Mouse (Mus musculus) spleen, postnatal 4 days (tissue): Measurements from ENCODE around the gene Tmco5.
"Not testable (repeated sequence)": the region's sequence is repeated elsewhere in the genome, so short reads cannot be mapped to it uniquely, and the experiment has no call there.

ENCODE experiments used
- DNase-seq, 2 experiments: peaks; one replicate each; pipeline ENCODE4 v3.0.0; 2022; ENCODE audit warnings: low spot score in 2 of 2

Gene Tmco5

DNA sequence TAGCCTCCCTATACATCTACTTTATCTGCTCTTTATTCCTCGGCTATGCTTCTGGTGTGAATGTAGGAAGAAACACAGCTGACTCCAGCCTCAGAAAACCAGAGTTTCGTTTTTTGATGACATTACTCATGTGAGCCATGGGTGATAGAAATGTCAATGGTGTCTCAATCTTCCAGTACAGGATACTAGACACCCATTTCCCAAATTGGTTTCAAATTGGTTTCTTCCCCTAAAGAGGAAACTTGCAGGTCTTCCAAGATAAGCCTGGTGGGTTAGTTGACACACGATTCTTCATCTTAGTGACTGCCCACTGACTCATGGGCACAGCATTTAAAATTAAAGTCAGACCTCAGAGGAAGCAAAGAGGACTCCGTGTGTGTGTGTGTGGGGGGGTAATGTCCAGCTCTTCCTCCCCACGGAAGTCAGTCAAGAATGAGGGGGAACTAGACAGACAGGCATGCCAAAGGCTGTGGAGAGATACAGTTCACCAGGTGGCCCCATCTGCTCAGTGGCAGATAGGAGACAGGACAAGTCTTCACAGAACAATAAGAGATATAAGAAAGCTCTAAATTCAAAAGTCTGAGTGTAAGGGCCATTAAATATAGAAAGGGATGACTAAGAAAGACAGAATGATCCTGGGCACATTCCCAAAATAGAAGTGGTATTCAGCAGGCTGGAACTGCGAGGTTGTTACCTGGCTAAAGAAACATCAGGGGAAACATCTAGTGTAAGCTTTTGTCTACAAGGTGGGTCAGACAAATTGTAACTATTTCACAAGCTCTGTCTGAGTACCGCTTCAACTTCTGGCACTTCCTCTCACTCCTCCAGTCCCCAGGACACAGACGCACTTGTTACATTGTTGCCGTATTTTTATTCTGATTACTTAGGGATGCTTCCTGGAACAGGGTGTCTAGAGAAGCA, 44.3 kb downstream of the Tmco5 start:
- no peak for DNase-seq

DNA sequence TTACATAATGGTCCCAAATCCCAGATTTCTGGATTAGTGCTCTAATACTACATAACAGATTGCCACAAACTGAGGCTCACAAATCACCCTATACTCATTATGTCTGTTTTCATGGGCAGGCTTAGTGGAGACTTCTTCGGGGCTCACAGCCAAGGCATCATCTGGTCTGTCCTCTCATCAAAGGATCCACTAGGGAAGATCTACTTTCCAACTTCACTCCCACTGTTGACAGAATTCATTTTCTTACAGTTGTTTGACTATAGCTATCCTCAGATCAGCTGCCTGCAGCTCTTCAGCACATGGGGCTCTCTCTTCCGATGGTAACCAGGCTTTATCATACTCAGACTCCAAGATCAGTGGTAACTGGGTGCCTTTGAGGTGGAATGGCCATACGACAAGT, 45.2 kb downstream of the Tmco5 start:
- no peak for DNase-seq

DNA sequence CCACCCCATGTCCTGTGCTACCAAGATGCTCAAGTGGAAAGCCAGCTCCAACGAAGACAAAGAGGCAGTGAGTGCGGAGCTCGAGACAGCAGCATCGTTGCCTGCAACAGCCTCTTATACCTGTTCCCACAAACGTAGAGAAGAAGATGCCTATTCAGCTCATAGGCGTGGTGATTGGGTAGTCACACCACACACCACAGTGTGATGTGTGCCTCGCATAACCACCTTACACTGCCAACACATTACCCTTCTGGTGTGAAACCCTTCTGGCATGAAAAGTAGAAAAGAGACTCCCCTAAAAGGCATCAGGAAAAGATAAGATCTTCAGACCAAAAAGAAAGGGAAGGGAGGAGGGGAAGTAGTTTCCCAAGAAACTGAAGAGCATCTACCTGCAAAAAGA, 45.8 kb downstream of the Tmco5 start:
- no peak for DNase-seq

DNA sequence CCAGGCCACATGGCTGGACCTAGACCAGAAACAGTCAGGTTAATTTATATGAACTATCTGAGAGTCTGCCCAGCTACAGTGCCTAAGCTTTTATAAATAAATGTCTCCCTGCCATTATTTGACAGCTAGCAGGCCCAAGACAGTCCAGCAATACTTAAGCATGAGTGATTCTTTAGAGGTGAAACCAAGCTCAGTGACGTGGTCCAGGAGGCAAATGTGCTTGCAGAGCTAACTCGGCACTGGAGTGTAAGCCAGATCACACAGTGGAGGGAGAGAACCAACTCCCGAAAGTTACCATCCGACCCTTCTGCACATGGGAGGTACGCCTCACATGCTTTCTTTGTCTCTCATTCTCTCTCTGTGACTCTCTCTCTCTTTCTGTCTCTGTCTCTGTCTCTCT, 46.7 kb downstream of the Tmco5 start:
- no peak for DNase-seq

DNA sequence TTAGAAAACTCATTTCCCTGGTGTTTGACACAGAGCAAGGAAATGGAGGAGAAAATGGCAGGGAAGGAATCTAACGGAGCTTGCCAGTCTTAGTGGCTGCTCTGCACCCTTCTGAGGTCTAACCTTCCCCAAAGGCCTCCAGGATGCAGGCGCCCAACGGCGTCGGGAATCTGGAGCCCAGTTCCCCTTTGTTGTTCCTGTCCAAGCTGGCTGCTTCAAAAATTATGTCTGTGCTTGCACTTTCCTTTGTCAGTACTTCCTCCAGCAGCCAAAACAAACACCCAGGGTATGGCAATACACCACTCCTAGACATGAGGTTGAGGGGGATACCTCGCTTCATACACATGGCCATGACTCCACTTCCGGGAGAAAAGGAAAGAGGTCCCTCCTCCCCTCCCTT, 53.7 kb downstream of the Tmco5 start:
- no peak for DNase-seq

DNA sequence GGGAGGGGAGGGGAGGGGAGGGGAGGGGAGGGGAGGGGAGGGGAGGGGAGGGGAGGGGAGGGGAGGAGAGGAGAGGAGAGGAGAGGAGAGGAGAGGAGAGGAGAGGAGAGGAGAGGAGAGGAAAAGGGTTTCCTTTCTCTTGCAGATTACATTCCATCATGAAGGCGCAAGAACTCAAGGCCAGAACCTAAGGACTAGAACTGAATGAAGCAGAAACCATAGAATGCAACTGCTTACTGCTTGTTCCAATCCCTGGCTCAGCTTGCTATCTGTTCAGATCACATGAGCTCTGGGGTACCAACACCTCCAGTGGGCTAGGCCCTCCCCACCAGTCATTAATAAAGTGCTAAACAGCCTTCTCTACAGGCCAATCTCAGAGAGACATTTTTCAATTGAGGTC, 55.7 kb downstream of the Tmco5 start:
- DNase-seq, result not testable (repeated sequence)

DNA sequence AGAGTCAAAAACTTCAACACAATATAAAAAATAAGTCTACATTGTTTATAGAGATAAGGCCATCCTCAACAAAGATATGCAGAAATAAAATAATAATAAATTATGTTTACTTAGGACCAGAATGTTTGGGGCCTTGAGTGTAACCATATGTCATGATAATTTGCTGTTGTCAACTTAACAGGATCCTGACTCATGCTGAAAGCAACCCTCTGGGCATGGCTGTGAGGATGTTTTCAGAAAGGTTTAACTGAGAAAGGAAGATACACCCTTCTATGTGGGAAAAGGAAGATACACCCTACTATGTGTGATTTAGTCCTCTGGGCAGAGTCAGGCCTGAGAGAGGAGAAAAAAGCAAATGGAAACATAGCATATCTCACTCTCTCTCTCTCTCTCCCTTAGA, 56.3 kb downstream of the Tmco5 start:
- DNase-seq, result no peak

DNA sequence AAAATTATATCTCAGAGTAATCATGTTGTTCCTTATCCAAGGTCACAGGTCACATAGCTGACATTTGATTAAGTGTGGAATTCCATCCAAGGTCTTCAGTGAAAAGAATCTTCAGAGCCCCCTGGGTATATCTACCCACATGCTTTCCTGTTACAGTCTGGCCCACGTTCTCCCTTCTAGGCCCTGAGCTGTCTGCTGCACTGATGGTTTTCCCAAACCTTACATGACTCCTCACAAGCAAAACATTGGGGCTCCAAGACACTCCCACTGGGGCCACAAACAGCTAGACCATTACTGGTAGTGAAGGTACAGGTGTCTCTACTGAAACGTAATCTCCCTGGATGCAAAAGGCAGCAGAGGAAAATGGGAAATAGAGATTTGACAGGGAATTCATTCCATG, 57.9 kb downstream of the Tmco5 start:
- DNase-seq, result no peak

DNA sequence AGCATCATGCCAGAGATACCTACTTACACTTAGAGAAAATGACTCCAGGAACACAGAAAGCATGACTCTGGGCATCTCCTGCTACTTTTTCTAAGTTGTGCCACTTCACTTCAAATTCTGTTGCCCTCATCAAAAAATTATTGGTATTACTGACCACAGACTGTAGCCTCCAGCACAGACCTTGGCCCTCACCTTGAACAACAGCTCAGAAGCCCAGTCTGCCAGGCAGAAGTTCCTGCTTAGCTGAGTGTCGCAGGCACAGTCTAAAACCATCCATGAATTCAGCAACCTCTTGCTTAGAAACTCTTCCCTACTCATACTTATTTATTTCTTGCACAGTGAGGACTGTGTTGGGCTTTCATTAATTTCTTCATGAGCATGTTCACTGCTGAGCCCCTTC, 58.7 kb downstream of the Tmco5 start:
- DNase-seq, result no peak

DNA sequence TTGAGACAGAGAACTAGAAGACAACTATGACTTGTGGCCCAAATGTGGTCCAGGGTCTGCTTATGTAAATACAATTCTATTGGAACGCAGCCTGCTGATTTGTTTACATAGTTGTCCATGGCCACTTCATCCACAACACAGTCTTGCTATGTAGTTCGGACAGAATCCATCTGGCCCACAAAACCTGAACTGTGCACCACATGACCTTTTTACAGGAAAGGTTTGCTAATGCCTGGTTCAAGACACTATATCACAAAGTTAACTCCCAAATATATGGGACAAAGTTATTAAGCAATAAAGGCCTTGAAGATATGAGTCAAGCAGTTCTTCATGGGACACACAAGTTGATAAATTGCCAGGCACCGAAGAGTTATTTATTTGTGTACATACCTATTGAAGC, 63.3 kb downstream of the Tmco5 start:
- no peak for DNase-seq
